Mouse (Mus musculus): ENCODE measurements around the gene Fcgbp. TPM values are rescaled to one million over a fixed set of nuclear protein-coding genes. Genes with fewer than 3 reads are reported as not detected.

Gene Fcgbp
- polyA plus RNA-seq, 1 experiment from 2014 or later: 0.15 TPM

DNA sequence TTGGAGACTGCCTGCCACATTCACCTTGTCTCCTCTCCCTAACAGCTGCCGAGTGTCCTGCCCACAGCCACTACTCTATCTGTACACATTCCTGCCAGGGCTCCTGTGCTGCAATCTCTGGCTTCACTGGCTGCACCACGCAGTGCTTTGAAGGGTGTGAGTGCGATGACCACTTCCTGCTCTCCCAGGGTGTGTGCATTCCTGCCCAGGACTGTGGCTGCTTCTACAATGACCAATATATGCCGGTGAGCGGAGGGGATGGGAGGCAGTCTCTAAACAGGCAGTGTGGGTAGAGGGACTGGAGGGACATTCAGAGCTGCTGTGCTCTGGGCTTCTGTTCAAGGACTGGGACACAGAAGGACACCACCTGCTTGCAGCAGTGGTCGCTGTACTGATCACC lies 88.3 kb downstream of the Fcgbp start:
- no peaks in the 10 kb centered on the region for H3K27me3 ChIP-seq (ENCODE audit: low read depth, poor library complexity, severe bottlenecking)
- DNase-seq (ENCODE audit: low spot score): no peak
- H3K4me1 ChIP-seq: no peaks in the 10 kb centered on the region
- 72% methylated on average over 6 of the region's 6 CpGs for WGBS
- H3K4me3 ChIP-seq: no peak overlapping the region
- H3K27ac ChIP-seq (replicated peaks): 0 out of 2 replicates have a peak overlapping the region, but pooled peaks have one; percentile 38
- H3K36me3 ChIP-seq: no peaks in the 10 kb centered on the region
- no peaks in the 10 kb centered on the region for H3K9me3 ChIP-seq (replicated peaks)

DNA sequence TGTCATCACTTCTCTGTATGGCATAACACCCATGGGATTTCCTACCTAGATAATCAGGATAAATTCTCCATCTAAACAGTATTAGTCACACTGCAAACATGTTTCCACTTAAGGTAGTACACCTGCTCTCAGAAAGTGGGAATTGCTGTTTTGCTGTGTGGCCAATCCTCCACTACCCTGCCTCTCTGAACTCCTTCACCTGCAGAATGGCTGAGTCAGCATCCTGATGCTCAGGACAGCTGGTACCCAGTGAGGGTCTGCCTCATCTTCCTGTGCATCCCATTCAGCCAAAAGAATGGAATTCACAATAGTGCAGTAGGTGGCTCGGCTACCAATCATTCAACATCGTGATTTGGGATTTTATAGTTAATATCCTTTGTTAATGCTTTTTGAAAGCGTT lies 88.9 kb downstream of the Fcgbp start:
- Histone ChIP-seq H3K27me3 (ENCODE audit: low read depth, poor library complexity, severe bottlenecking) (no peaks in the 10 kb centered on the region), H3K4me1 (no peaks in the 10 kb centered on the region), H3K9me3 (replicated peaks) (no peaks in the 10 kb centered on the region), H3K27ac (replicated peaks) (no peak overlapping the region), H3K4me3 (no peak overlapping the region), H3K36me3 (no peaks in the 10 kb centered on the region)
- WGBS: 78% methylated on average over 3 of the region's 3 CpGs
- DNase-seq (ENCODE audit: low spot score): no peak

DNA sequence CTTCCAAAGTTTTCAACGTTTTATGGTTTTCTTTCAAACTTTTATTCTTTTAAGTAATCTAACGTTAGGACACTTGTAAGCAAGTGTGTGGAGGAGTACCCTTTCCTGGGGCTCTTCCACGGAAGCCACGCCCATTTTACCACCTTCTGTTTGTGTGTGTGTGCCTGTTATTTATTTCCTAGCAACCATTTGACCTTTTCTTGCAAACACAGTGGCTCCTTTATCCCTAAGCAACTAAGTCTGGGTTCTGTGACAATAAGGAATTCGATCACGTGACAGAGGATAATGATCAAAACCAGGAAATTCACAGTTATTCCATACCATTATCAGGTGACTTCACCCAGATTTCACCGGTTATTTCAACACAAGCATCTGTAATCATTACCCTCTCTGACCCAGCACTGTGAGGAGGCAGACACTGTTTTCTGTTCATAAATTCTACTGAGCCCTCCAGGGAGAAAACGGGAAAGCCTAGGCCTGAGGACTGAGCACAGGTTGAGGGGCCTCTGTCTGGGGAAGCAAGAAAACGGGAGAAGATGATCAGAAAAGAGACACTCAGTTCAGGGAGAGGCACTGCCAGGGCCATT lies 90.2 kb downstream of the Fcgbp start:
- 68% methylated on average over 9 of the region's 9 CpGs for WGBS
- Histone ChIP-seq H3K36me3 (no peaks in the 10 kb centered on the region), H3K27ac (replicated peaks) (no peak overlapping the region), H3K4me3 (no peak overlapping the region), H3K4me1 (no peaks in the 10 kb centered on the region), H3K27me3 (ENCODE audit: low read depth, poor library complexity, severe bottlenecking) (no peaks in the 10 kb centered on the region), H3K9me3 (replicated peaks) (0 out of 2 replicates have a peak, but pooled peaks cover 8% of the 10 kb centered on the region)
- DNase-seq (ENCODE audit: low spot score): no peak

DNA sequence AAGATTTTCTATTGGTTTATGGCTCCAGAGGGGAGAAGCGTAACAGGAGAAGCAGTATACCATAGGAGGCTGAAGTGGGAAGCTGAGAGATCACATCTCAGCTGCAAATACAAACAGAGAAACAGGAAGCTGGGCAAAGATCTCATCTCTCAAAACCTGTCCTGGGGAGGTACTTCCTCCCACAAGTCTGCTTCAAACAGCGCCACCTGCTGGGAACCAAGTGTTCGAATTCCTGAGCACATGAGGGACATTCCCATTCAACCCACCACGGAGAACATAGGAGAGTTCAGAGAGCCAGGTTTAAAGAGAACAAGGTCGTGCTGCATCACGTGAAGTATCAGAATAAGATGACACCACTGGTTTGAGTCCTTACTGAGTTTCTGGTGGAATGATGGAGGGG lies 94.4 kb downstream of the Fcgbp start:
- no peak overlapping the region for H3K27ac ChIP-seq (replicated peaks)
- 0 out of 2 replicates have a peak, but pooled peaks cover 8% of the 10 kb centered on the region for H3K9me3 ChIP-seq (replicated peaks)
- no peaks in the 10 kb centered on the region for H3K36me3 ChIP-seq
- 82% methylated on average over 6 of the region's 6 CpGs for WGBS
- H3K4me3 ChIP-seq: no peak overlapping the region
- DNase-seq (ENCODE audit: low spot score): no peak
- H3K4me1 ChIP-seq: peaks cover 15% of the 10 kb centered on the region
- H3K27me3 ChIP-seq (ENCODE audit: low read depth, poor library complexity, severe bottlenecking): no peaks in the 10 kb centered on the region

DNA sequence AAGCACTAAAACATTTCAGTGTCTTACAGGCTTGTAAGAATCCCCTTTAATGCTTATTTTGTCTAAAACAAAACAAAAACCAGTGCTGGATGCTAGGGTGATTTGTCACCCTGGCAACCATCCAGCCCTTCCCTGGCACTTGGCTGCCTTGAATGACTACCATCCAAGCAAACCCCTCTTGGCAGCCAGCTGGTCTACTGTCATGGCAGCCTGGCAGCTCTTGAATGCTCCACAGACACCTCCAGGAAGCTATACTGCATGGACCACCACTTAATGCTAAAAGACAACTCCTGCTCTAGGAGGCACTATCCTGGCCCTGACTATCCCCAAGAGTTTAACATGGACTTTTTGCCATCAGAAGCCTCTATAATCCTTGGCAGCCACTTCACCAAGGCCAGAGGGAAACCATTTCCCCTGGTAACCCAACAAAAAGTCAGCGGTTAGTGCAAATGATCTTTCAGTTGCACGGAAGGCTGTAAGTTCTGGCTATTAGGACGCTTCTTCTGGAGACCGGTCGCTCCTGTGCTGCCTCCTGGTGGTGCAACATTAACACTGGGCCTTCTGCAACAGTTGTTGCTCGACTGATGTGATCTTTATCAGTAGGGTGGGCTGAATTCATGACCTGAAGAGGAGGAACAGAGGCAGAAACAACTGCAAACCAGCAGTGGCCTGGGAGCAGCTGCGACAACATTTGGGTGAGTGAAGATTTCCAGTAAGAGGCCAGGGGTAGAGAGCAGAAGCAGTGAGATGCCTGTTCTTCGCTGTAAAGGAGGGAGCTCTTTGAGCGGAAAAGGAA lies 97.5 kb downstream of the Fcgbp start:
- peak overlapping the region; percentile 89 for H3K4me3 ChIP-seq
- peaks cover 30% of the 10 kb centered on the region for H3K4me1 ChIP-seq
- peak overlapping the region; percentile 84; the same call in 1 of the 2 replicates for H3K27ac ChIP-seq (replicated peaks)
- H3K27me3 ChIP-seq (ENCODE audit: low read depth, poor library complexity, severe bottlenecking): no peaks in the 10 kb centered on the region
- peak; percentile 74 for DNase-seq (ENCODE audit: low spot score)
- H3K9me3 ChIP-seq (replicated peaks): 0 out of 2 replicates have a peak, but pooled peaks cover 8% of the 10 kb centered on the region
- H3K36me3 ChIP-seq: no peaks in the 10 kb centered on the region
- WGBS: 15% methylated on average over 9 of the region's 9 CpGs

- Histone ChIP-seq H3K4me1 (peaks cover 30% of the 10 kb centered on the region), H3K4me3 (peak within 1 kb of the TSS; percentile 89), H3K27me3 (ENCODE audit: low read depth, poor library complexity, severe bottlenecking) (no peaks in the 10 kb centered on the region), H3K27ac (replicated peaks) (peak within 1 kb of the TSS; percentile 84), H3K9me3 (replicated peaks) (0 out of 2 replicates have a peak, but pooled peaks cover 8% of the 10 kb centered on the region), H3K36me3 (peaks cover 8% of the 10 kb centered on the region)
- under 1% methylated on average over 80 of the region's 80 CpGs for WGBS
- peak; percentile 92 for DNase-seq (ENCODE audit: low spot score)
Measured at GRCm38 (mm10) chr7:28169489-28170422, 98.7 kb downstream of the Fcgbp start, which contains the start of gene Fbl. TSS of gene Fbl (plus strand) at chr7:28169710.

Other genes starting within 250 kb of the Fcgbp start
- 9.9 and 11.1 TPM in 2 replicates for gene Zfp59, start 232.6 kb upstream of the Fcgbp start, polyA plus RNA-seq (2016; fragmentation: Nextera tagmentation; extraction: Ambion mirVana)
- 3.9 and 4.3 TPM in 2 replicates for gene Zfp607a, start 213.7 kb upstream of the Fcgbp start, polyA plus RNA-seq (2016; fragmentation: Nextera tagmentation; extraction: Ambion mirVana)
- 10.4 and 12.4 TPM in 2 replicates for gene Zfp974, start 141.8 kb upstream of the Fcgbp start, polyA plus RNA-seq (2016; fragmentation: Nextera tagmentation; extraction: Ambion mirVana)
- gene Zfp780b, start 92.1 kb upstream of the Fcgbp start, polyA plus RNA-seq (2016; fragmentation: Nextera tagmentation; extraction: Ambion mirVana): 22.4 and 23.8 TPM in 2 replicates
- 8.3 and 9.0 TPM in 2 replicates for gene Zfp850, start 57.1 kb upstream of the Fcgbp start, polyA plus RNA-seq (2016; fragmentation: Nextera tagmentation; extraction: Ambion mirVana)
- gene Psmc4, start 21.1 kb upstream of the Fcgbp start, polyA plus RNA-seq (2016; fragmentation: Nextera tagmentation; extraction: Ambion mirVana): 446 and 458 TPM in 2 replicates
- gene 9530053A07Rik, start 58.2 kb downstream of the Fcgbp start, polyA plus RNA-seq (2016; fragmentation: Nextera tagmentation; extraction: Ambion mirVana): 0.05 and 0.17 TPM in 2 replicates
- gene Fbl, start 98.5 kb downstream of the Fcgbp start, polyA plus RNA-seq (2016; fragmentation: Nextera tagmentation; extraction: Ambion mirVana): 136 and 158 TPM in 2 replicates
- gene Dyrk1b, start 108.2 kb downstream of the Fcgbp start, polyA plus RNA-seq (2016; fragmentation: Nextera tagmentation; extraction: Ambion mirVana): 13.5 and 16.9 TPM in 2 replicates
- gene Eid2, start 196.6 kb downstream of the Fcgbp start, polyA plus RNA-seq (2016; fragmentation: Nextera tagmentation; extraction: Ambion mirVana): 1.9 and 2.0 TPM in 2 replicates
- gene Eid2b, start 206.5 kb downstream of the Fcgbp start, polyA plus RNA-seq (2016; fragmentation: Nextera tagmentation; extraction: Ambion mirVana): 11.9 and 15.3 TPM in 2 replicates
- gene Selenov, start 219.9 kb downstream of the Fcgbp start, polyA plus RNA-seq (2016; fragmentation: Nextera tagmentation; extraction: Ambion mirVana): 0.46 and 1.4 TPM in 2 replicates
- 39.0 and 61.2 TPM in 2 replicates for gene Dll3, start 231.0 kb downstream of the Fcgbp start, polyA plus RNA-seq (2016; fragmentation: Nextera tagmentation; extraction: Ambion mirVana)
- gene Timm50, start 240.8 kb downstream of the Fcgbp start, polyA plus RNA-seq (2016; fragmentation: Nextera tagmentation; extraction: Ambion mirVana): 249 and 261 TPM in 2 replicates

All from midbrain, embryonic 10.5 days (tissue).